Mouse (Mus musculus) yolk sac, embryonic 10.5 days (tissue): ENCODE results near the gene Tpst1.
A peak's percentile ranks its signal among the peaks of the same experiment; 100 is the strongest.

ENCODE experiments used
- DNase-seq: peaks from one replicate; pipeline ENCODE4 v3.0.0-alpha.2; 2017; ENCODE audit warnings: low spot score

The Tpst1 gene

DNA sequence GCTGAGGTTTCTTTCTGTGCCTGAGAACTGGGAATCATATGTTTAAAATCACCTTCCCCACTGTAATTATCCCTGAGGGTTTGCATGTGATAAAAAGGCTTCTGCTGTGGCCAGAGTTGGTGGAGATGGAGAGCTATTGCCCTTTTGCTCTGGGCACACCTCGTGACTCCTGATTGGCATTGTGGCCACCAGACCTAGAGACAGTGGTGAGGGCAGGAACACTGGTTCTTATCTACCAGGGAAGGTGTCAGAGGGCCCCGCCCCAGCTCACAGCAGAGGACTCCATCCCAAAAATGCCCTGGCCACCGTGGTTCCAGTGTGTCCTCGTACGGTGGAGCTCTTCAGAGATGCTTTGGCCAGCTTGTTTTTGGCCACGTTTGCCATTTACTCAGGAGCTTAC, 20.2 kb upstream of the Tpst1 start:
- DNase-seq, result no peak

- no peak for DNase-seq
Measured at GRCm38 (mm10) chr5:130055688-130056087, 17.4 kb upstream of the Tpst1 start.

DNA sequence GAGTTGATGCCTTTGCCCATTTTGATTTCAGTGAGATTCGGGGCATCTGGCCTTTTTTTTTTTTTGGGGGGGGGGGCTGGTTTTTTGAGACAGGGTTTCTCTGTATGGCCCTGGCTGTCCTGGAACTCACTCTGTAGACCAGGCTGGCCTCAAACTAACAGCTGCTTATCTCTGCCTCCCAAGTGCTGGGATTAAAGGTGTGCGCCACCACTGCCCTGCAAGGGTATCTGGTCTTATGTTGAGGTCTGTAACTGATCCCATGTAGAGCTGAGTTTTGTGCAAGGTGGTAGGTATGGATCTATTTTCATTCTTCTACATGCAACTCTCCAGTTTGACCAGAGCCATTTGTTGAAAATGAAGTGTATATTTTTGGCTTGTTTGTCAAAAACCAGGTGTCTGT, 16.8 kb upstream of the Tpst1 start:
- no peak for DNase-seq

GRCm38 (mm10) chr5:130059413-130060328, 13.5 kb upstream of the Tpst1 start:
- DNase-seq, result no peak

DNA sequence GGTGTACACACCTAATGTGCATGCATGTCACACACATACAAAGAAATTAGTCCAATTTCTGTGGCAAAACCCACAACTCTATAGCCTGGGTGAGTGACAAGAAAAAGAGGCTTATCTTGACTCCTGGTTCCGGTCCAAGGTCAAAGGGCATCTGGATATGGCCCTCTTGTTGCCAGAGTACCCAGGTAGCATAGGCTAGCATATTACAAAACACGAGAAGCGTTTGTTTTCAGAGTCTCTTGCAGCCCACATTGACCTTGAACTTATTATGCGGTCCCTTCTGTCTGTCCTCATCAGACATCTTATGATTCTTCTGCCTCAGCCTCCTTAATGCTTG, 12.8 kb upstream of the Tpst1 start:
- DNase-seq, result no peak

- no peak for DNase-seq
Measured at GRCm38 (mm10) chr5:130062096-130062495, 11.0 kb upstream of the Tpst1 start.

DNA sequence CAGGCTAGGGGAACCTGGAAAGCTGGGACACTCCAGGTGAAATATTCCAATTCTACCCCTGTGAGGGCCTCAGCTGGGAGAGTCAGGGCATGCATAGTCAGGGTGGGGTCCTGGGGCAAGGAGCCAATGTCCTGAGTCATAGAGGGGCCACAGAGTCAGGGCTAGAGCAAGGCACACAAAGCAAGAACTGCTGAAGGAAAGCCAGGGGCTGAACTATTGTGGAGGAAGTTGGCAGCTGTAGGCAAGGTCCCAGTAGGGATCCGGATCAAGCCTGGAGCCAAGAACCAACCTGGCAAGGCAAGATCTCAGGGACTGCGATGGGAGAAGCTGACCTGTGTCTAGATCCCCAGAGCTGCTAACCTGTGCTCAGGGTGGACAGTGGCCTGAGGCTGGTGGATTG, 9.4 kb upstream of the Tpst1 start:
- DNase-seq, result no peak

- no peak for DNase-seq
Measured at GRCm38 (mm10) chr5:130065579-130065978, 7.5 kb upstream of the Tpst1 start.

GRCm38 (mm10) chr5:130067841-130068264, 5.3 kb upstream of the Tpst1 start:
- no peak for DNase-seq

DNA sequence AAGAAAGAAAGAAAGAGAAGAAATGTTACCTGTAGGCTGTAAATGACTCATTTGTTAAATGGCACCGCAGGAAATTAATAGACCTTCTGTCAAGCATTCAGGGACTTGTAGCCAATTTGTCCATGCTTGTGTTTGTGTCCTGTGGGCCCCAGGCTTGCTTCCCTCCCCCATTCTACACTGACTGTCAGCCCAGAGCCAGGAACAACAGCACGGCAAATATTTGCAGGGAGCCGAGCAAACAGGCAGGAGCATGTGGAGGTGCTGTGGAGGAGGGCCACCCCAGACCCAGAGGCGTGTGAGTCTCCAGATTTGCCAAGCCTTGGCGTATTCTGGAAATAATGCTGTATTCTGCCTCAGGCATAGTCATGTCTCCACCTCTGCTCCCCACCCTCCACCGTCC, 1.4 kb downstream of the Tpst1 start:
- DNase-seq, result no peak

- DNase-seq, result no peak
Measured at GRCm38 (mm10) chr5:130076396-130076795, 3.3 kb downstream of the Tpst1 start.

- no peak for DNase-seq
Measured at GRCm38 (mm10) chr5:130078096-130078833, 5.1 kb downstream of the Tpst1 start.

GRCm38 (mm10) chr5:130078834-130079156, 5.7 kb downstream of the Tpst1 start:
- DNase-seq, result no peak

DNA sequence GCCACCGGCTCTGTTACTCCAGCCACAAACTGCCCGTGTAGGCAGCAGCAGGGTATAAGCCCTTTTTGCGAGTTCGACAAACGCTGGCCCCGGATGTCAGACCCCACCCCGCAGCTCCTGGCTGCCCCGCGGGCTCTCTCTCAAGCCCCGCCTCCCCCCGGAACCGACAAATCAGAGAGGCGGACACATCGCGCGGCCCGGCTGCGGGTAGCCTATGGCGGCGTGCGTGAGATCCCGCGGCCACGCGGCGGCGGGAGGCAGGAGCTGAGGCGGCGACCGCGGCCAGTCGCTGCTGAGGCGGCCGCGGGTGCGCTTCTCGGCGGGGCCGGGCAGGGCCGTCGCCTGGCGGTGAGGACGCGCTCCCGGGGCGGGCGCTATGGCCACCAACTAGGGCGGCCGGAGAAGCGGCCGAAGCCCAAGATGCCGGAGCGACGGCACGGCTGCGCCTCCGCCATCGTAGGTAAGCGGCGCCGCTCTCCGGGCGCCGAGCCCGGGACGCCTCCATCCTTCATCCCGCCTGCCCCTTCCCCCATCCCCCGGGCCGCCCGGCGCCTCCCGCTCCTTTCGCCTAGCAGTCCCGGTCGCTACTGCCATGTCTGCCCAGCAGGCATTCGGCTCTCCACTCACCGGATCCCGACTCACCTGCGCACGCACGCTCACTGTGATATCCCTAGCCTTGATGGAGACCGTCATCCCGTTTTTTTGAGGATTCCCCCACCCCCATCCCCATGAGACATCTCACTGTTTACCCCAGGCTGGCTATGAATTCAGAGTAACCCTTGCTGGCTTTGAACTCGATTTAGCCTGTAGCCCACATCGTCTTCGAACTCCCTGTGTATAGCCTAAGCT, 6.3 kb downstream of the Tpst1 start:
- peak; percentile 90 for DNase-seq

DNA sequence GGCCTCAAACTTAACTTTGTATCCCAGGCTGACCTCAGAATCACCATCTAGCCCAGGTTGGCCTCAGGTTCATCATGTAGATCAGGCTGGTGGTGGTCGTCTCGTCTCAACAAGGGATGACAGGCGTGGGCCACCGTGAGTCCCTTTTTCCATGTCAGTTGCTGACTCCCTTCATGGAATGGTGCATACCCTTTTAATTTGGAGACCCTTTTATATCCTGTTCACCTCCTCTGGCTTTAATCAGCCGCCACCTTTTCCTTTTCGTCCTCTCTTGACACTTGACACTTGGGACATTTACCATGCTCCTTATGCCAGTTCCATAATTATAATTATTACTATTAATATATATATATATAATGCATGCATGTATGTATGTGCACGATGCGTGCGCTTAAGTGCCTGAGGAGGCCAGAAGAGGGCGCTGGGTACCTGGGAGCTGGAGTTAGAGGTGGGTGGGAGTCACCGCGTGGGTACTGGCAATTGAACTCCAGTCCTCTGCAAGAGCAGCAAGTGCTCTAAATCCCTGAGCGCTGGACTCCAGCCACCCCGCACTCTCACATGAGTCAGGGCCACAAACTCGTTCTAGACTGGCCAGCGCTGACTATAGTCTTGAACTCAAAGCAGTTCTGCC, 7.0 kb downstream of the Tpst1 start:
- no peak for DNase-seq

DNA sequence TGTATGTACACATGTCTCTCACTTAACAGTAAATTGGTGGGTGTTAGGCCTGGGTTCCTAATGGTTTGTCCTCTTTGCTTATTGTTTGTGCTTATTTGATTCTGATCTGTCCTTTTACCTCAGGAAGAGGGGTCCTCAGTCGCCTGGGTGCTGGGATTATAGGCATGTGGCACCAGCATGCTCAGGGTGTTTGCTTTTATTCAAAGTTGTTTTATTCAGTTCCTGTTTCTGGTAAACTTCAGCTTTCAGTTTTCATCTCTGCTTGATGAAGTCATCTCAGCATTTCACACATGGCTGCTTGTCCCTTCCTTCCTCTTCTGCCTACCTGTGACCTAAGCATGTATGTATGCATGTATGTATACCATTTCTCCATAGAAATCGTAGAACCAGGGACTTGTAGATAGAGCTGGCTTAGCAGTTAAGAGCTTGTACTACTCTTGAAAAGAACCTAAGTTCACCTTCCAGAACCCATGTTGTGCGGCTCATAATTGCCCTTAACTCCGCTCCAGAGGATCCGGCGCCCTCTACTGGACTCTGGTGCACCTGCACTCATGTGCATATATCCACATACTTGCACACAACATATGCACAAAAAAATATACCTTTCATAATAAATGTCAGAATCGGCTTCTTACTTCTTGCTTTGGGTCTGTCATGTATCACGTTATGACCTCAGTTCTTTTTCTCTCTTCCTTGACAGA, 8.2 kb downstream of the Tpst1 start:
- no peak for DNase-seq

DNA sequence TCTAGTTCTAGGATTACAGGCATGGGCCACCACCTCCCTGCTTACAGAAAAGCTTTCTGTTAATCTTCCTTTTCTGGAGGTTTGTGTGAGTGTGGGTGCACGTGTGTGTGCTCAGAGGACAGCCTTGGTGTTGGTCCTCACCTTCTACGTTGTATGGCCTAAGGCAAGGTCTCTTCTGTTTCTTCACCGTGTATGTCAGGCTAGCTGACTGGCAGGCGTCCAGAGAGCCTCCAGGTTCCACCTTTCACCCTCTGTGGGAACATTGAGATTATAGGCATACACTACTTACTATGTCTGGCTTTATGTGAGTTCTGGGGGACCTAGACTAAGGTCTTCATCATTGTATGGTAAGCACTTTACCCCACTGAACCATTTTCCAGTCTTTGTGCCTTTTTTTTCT, 9.3 kb downstream of the Tpst1 start:
- DNase-seq, result no peak

- no peak for DNase-seq
Measured at GRCm38 (mm10) chr5:130084271-130084670, 11.1 kb downstream of the Tpst1 start.

DNA sequence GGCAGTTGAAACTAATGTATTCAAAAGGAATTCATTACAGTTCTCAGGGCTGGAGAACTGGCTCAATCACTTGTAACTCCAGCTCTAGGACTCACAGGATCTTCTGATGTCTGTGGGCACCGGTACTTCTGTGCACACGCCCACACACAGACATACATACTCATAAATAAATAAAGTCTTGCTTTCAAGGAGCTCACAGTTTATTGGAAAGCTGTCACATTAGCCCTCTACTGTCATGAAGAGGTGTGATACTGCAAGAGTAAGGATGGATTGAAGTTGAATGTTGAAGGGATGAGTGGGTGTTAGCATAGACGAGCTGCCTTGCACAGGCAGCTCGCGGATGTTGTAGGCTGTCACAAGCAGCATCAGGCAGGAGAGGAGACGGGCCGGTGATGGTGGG, 14.9 kb downstream of the Tpst1 start:
- DNase-seq, result no peak

- no peak for DNase-seq
Measured at GRCm38 (mm10) chr5:130088612-130089011, 15.5 kb downstream of the Tpst1 start.

GRCm38 (mm10) chr5:130089177-130089576, 16.1 kb downstream of the Tpst1 start:
- no peak for DNase-seq
